Mouse (Mus musculus) urinary bladder, postnatal 36 days (tissue): ENCODE data around the gene Speer4f1.
A peak's percentile ranks its signal among the peaks of the same experiment; 100 is the strongest.
"Not testable (repeated sequence)": the region's sequence is repeated elsewhere in the genome, so short reads cannot be mapped to it uniquely, and the experiment has no call there.

ENCODE experiments used
- DNase-seq, 2 experiments: peaks; one replicate each; pipeline ENCODE4 v3.0.0; 2022; ENCODE audit warnings: low spot score in 2 of 2, mixed read lengths in 1 of 2

Gene Speer4f1

DNA sequence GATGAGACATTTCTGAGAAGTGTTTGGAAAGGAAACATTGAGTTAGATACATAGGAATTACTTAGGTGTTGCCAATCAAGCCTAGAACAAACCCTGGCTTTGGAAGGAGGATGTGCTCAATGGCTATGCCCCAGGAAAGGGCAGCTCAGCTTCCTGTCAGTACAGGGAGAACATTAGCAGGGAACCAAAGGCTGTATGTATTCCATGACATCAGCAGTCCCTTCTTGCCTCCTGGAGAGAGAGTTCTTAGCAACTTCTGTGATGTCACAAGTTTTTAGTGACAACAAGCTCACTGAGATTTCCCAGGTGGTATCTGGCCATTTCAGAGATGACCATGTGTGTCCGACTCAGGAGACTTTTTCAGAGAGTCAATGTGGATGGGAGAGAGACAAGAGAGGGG lies at the start of gene Speer4f1:
Gene Speer4f1, plus strand, starts transcription at position 301 of the 400 bp plus-strand sequence.
- DNase-seq: not testable (repeated sequence)

- no peak for DNase-seq
Observed at GRCm38 (mm10) chr5:17426930-17427329, 49.0 kb upstream of the Speer4f1 start.

DNA sequence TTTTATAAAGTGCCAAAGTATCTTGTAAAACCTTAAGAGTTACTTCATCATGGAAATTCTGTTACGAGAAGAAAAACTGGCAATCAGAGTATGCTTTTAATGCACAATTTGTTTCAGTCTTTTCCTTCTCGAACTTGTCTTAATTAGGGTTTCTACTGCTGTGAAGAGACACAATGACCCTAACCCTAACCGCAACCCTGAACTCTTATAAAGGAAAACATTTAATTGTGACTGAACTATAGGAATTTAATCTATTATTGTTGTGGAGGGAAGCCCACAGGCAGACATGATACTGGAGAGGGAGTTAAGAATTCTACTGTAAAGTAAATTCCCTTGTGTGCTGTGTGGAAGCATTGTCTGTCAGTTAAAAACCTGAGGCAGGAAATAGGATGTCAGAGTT lies 41.2 kb upstream of the Speer4f1 start:
- no peak for DNase-seq

DNA sequence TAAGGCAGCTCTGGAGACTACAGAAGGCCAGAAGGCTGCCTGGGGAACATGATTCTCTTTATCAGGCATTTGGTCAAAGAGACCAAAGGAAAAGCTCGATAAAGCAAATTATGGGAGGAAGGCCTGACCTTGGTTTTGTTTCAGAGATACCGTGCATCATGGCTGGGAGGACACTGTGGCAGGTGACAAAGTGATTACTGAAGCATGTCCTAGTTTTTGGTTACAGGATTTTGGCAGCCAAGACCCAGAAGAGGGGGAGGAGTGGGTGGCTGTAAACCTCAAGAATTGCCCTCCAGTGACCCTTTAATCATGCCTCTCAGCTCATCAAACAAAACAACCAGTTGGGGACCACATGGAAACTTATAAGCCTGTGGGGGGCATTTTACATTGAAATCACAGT lies 39.7 kb upstream of the Speer4f1 start:
- no peak for DNase-seq

DNA sequence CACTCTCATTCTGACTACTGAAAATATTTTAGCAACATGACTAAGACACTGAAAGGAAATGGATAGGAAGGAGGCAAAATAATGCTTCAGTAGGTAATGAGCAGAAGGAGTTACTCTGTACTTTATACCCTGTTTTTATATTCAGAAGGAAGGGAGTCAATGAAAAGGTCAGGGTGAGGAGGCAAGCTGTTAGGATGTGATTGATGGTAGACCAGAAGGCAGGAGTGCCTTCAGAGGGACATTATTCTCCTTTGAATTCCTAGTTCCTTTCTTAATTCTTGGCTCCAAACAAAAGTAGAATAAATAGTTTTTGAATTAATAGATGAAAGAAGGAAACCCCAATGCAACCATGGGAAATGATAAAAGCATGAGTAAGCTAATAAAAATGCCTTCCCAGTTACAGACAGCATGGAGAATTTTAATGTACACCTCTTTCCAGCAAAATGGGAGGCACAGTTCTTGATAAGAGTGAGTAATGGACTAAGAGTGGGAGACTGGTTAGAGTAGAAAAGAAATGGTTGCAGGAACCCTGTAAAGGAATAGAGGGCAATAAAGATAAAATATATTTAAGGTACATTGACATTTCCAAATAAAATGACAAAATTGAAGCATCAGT lies 36.3 kb upstream of the Speer4f1 start:
- DNase-seq: no peak

- no peak for DNase-seq
Observed at GRCm38 (mm10) chr5:17454059-17454458, 21.8 kb upstream of the Speer4f1 start.

GRCm38 (mm10) chr5:17454952-17455586 lies 20.8 kb upstream of the Speer4f1 start:
- no peak for DNase-seq

GRCm38 (mm10) chr5:17456671-17457070 lies 19.2 kb upstream of the Speer4f1 start:
- no peak for DNase-seq

GRCm38 (mm10) chr5:17468120-17468519 lies 7.8 kb upstream of the Speer4f1 start:
- DNase-seq: not testable (repeated sequence)

- no peak for DNase-seq
Observed at GRCm38 (mm10) chr5:17476476-17476875, 578 bp downstream of the Speer4f1 start.

DNA sequence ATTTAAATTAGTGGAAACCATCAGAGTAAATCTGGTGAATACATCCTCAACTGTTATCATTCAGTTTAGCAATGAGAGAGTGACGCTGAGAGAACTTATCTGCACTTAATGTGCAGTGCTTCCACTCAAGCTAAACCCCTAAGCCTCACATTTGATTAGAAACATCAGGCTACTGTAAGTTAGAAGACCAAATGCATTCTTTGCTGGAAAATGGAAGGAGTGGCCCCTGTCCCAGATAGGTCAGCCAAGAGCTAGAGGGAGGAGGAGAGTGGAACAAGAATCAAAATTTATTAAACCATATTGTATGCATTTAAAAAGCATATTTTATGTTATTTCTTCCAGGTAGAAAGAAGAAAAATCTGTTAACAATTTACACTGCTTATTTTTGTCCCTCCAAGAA lies 14.0 kb downstream of the Speer4f1 start:
- no peak for DNase-seq

GRCm38 (mm10) chr5:17495616-17496015 lies 19.7 kb downstream of the Speer4f1 start:
- peak in 1 of 2 experiments; percentile 29 for DNase-seq

GRCm38 (mm10) chr5:17496650-17497049 lies 20.8 kb downstream of the Speer4f1 start:
- DNase-seq: no peak

DNA sequence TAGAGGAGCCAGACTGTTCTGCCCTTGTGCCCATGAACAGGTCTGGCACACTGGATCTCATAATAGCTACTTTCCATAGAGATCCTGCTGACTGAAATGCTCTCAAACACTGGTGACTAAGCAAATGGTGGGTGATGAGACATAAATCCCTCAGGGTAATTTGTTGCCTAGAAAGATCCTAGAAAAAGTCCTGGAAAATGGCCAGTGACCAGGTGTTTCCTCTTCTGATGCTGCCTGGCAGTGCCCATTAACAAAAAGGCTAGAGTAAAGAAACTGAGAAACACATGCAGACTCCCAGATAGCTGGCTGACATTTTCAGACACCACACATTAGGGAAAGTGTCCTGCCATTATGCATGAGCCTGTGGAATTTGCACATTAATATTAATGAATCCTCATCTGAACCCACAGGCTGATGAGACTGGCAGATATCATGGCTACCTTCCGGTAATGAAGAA lies 24.0 kb downstream of the Speer4f1 start:
- DNase-seq: no peak

DNA sequence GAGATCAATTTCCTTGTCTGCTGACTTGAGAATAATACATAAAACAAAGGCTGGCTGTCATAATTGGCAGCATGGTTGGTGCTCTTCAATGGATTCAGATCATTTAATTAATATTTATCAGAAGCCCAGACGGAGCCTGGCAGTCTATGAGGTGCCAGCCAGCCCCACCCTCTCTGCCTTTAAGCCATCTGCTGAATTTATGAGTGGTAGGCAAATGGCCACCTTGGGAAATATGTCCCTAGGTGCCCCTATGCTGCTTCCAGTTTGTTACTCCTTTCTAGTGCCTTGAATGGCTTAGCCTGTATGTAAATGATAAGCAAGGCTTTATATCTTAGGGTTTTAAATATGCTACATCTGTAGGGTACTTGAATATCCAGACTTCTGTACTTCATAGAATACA lies 25.0 kb downstream of the Speer4f1 start:
- no peak for DNase-seq

GRCm38 (mm10) chr5:17505540-17505939 lies 29.6 kb downstream of the Speer4f1 start:
- DNase-seq: no peak

DNA sequence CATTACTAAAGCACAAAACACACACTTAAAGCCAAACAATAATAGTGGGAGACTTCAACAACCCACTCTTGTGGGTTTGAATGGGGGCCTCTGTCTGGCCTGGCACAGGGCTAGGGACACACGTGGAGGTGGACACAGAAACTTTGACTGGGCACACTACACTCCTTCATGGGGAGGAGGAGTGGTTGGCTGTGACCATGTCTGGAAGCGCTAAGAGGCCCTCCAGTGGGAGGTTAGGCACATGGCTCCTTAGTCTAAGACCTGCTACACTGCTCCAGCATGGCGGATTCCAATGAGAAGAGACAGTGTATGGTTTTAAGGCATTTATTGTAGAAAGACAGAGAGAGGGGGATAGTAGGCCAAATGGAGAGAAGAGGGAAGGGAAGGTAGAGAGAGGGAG lies 32.1 kb downstream of the Speer4f1 start:
- DNase-seq: no peak
